11 mouse cellular contexts compared by ENCODE assay signal in the genomic region with DNA sequence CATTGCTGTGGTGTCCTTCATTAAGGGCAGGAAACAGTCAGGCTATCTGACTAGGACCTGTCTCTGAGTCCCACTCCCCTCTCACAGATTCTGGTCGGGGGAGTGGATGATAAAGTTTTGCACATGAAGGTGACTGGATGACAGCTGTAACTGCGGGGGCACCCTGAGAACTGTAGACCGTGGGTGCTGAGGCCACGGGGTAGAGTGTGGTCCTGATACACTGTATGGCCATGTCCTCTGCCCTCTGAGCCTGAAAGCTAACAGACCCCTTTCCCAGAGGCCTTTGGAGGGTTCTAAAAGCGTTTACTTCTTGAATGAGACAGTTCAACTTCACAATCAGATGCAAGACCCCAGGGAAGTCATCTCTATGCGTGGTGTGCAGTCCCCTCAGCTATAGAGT.
DNase-seq lines count a peak whose midpoint lies in the region; ATAC-seq and TF ChIP-seq lines count a peak whose summit lies in the region.
"Had no signal": no experiment of that assay in that cellular context is flagged by ENCODE, and none has a peak within 500 bp of the region (broad histone marks: within the 10 kb centered on the region; RNA-seq: fewer than 3 reads in every experiment).

No protein-coding gene starts in this region.

- peak overlapping the region; percentile 18; the same call in 1 of the 2 replicates for H3K4me2 ChIP-seq in lung, embryonic 14.5 days
- H3K4me2 ChIP-seq in hindbrain, embryonic 13.5 days = peak overlapping the region; percentile 21; the same call in 1 of the 2 replicates
- peak overlapping the region; percentile 25 for H3K4me2 ChIP-seq in midbrain, embryonic 13.5 days (replicated peaks)
- H3K4me2 ChIP-seq: liver, embryonic 11.5 days had no signal

- 0 out of 2 replicates have a peak, but pooled peaks have one; percentile 20 for ATAC-seq in lung, embryonic 14.5 days (ENCODE audit: insufficient read depth)
- ATAC-seq in hindbrain, embryonic 13.5 days (ENCODE audit: low FRiP score) = peak; percentile 21
- peak; percentile 41 for ATAC-seq in midbrain, embryonic 13.5 days
- ATAC-seq: intestine, postnatal 0 days had no signal

- no peaks in the 10 kb centered on the region for H3K9me3 ChIP-seq in lung, embryonic 14.5 days (ENCODE audit: low read depth, low read length)
- H3K9me3 ChIP-seq in hindbrain, embryonic 13.5 days = no peaks in the 10 kb centered on the region
- no peaks in the 10 kb centered on the region for H3K9me3 ChIP-seq in midbrain, embryonic 13.5 days

- 0 out of 2 replicates have a peak, but pooled peaks cover 4% of the 10 kb centered on the region for H3K4me1 ChIP-seq in lung, embryonic 14.5 days (ENCODE audit: insufficient read depth)
- peaks cover 27% of the 10 kb centered on the region for H3K4me1 ChIP-seq in hindbrain, embryonic 13.5 days (replicated peaks)
- peaks cover 31% of the 10 kb centered on the region for H3K4me1 ChIP-seq in midbrain, embryonic 13.5 days (replicated peaks)

- no peaks in the 10 kb centered on the region for H3K36me3 ChIP-seq in lung, embryonic 14.5 days (ENCODE audit: insufficient read depth)
- no peaks in the 10 kb centered on the region for H3K36me3 ChIP-seq in hindbrain, embryonic 13.5 days
- H3K36me3 ChIP-seq in midbrain, embryonic 13.5 days = no peaks in the 10 kb centered on the region

- H3K4me3 ChIP-seq in lung, embryonic 14.5 days (ENCODE audit: low read depth, low read length) = no peak overlapping the region
- no peak overlapping the region for H3K4me3 ChIP-seq in hindbrain, embryonic 13.5 days
- no peak overlapping the region for H3K4me3 ChIP-seq in midbrain, embryonic 13.5 days (replicated peaks)

- H3K27me3 ChIP-seq in lung, embryonic 14.5 days (ENCODE audit: insufficient read depth, low read length) = no peaks in the 10 kb centered on the region
- H3K27me3 ChIP-seq in hindbrain, embryonic 13.5 days = no peaks in the 10 kb centered on the region
- no peaks in the 10 kb centered on the region for H3K27me3 ChIP-seq in midbrain, embryonic 13.5 days

- 52% methylated on average over 6 of the region's 6 CpGs for WGBS in lung, embryonic 14.5 days
- 42% methylated on average over 6 of the region's 6 CpGs for WGBS in hindbrain, embryonic 13.5 days
- 29% methylated on average over 6 of the region's 6 CpGs for WGBS in midbrain, embryonic 13.5 days

- no peak overlapping the region for H3K9ac ChIP-seq in lung, embryonic 14.5 days
- H3K9ac ChIP-seq in hindbrain, embryonic 13.5 days = peak overlapping the region; percentile 53
- H3K9ac ChIP-seq in midbrain, embryonic 13.5 days (replicated peaks) = no peak overlapping the region

- no peak overlapping the region for H3K27ac ChIP-seq in lung, embryonic 14.5 days (ENCODE audit: low read depth)
- H3K27ac ChIP-seq in hindbrain, embryonic 13.5 days = peak overlapping the region; percentile 70
- peak overlapping the region; percentile 68 for H3K27ac ChIP-seq in midbrain, embryonic 13.5 days

- DNase-seq in lung, embryonic 14.5 days = no peak
- DNase-seq in lung, postnatal 25 days (ENCODE audit: low spot score) = no peak
- DNase-seq in adrenal gland, postnatal 14 days = no peak
- no peak for DNase-seq in left cerebral cortex, adult 11 months (ENCODE audit: low spot score)
- DNase-seq in right cerebral cortex, postnatal 25 days = no peak
- DNase-seq in embryo, embryonic 10 days (ENCODE audit: low spot score) = no peak
- DNase-seq: thymus, adult 2 months had no signal

- no peak for TF ChIP-seq CTCF in lung, embryonic 14.5 days (IDR thresholded peaks at IDR 0.05; ENCODE audit: low read depth)
